Mouse (Mus musculus): ENCODE data around the gene Grxcr1. TPM values are rescaled to one million over a fixed set of nuclear protein-coding genes. Genes with fewer than 3 reads are reported as not detected.
A peak's percentile ranks its signal among the peaks of the same experiment; 100 is the strongest.

Gene Grxcr1
- not detected in 2 replicates for polyA plus RNA-seq (2016; fragmentation: Nextera tagmentation; extraction: Ambion mirVana)

DNA sequence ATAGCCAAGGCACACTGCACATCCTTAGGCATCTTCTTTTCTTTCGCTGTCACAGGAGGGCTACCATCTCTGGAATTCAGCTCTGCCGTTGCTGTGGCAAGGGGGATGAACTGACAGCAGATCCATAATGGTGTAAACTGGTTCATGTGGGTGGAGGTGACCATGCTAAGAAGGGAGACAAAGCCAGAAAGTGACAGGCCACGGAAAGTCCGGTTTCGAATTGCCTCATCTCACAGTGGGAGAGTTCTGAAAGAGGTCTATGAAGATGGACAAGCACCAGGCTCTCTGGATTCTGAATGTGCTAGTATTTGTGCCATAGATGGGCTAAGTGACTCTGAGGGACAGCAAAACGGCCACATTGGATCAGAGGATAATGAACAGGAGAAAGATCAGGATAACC, at the start of gene Grxcr1:
Grxcr1 (plus strand) TSS at position 92 of the 400 bp plus-strand sequence.
- no peaks in the 10 kb centered on the region for H3K9me3 ChIP-seq
- no peak within 1 kb of the TSS for H3K4me3 ChIP-seq (replicated peaks)
- 87% methylated on average over 6 of the region's 6 CpGs for WGBS
- 0 out of 2 replicates have a peak, but pooled peaks cover 2% of the 10 kb centered on the region for H3K4me1 ChIP-seq
- no peak within 1 kb of the TSS for H3K4me2 ChIP-seq
- no peak within 1 kb of the TSS for H3K9ac ChIP-seq
- no peak within 1 kb of the TSS for H3K27ac ChIP-seq
- H3K27me3 ChIP-seq = no peaks in the 10 kb centered on the region
- H3K36me3 ChIP-seq (replicated peaks) = no peaks in the 10 kb centered on the region
- ATAC-seq (ENCODE audit: low FRiP score) = no peak

DNA sequence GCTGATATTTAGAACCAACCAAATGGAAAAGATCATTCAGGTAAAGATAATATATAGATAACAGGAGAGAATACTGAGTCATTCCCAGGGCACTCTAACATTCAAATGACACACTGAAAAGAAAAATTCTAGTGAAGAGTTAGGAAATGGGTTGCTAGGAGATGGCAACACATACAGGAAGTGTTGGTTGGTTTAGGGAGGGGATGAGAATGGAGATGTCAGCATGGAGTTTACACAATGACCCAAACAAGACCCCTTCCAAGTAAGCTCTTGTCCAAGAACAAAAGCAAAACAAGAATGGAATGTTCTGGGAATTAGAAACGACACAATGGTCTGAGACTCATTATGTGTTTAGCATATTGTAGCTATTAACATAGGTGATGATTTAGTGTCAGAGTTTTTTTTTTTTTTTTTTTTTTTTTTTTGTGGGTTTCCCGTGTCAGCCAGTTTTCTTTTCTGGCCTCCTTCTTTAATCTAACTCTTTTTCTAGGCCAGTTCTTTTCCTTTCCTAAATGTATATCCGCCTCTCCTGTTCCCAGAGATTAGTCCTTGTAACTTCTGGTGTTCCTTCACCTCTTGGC, 49.6 kb upstream of the Grxcr1 start:
- H3K4me2 ChIP-seq = no peak overlapping the region
- no peaks in the 10 kb centered on the region for H3K36me3 ChIP-seq (replicated peaks)
- H3K27me3 ChIP-seq = no peaks in the 10 kb centered on the region
- no peaks in the 10 kb centered on the region for H3K9me3 ChIP-seq
- no peaks in the 10 kb centered on the region for H3K4me1 ChIP-seq
- no peak overlapping the region for H3K27ac ChIP-seq
- no peak for ATAC-seq (ENCODE audit: low FRiP score)
- H3K4me3 ChIP-seq (replicated peaks) = no peak overlapping the region
- WGBS = 52% methylated on average over 3 of the region's 3 CpGs
- no peak overlapping the region for H3K9ac ChIP-seq

DNA sequence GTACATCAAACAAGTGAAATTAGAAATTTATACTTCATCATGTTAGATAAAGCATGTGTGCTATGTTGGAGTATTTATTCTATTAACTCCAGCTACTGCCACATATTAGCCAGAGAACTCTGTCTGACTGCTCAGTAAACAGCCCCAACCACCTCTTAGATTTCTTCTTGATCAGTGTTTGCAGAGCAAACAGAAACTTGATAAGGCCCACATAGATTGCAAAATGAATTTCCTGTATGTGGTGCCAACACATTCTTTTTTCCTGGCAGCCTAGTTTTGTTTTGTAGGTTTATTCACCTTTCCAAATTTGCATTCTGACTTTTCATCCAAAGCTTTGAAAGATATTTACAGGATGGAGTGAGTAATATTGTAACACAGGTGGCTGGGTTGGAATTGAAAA, 41.2 kb upstream of the Grxcr1 start:
- Histone ChIP-seq H3K36me3 (replicated peaks) (no peaks in the 10 kb centered on the region), H3K4me2 (no peak overlapping the region), H3K27ac (no peak overlapping the region), H3K4me3 (replicated peaks) (no peak overlapping the region), H3K9me3 (no peaks in the 10 kb centered on the region), H3K9ac (no peak overlapping the region), H3K4me1 (no peaks in the 10 kb centered on the region), H3K27me3 (no peaks in the 10 kb centered on the region)
- ATAC-seq (ENCODE audit: low FRiP score) = no peak

DNA sequence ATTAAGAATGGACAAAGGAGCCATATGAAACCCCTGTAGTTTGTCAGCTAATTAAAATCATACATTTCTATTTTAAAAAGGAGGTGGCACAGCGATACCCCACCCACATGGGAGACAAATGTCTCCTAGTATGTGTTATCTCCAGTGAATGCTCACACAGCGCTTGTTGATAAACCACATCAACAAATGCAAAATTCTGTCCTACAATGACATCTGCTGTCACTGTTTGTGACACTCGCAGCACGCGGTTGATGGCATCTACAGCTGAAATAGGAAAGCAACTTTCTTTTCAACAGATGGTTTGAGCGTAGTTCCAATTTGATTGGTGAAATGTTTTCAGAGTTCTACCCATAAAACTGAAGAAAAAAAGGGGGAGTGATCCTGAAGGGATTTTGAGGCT, 29.0 kb upstream of the Grxcr1 start:
- Histone ChIP-seq H3K9me3 (no peaks in the 10 kb centered on the region), H3K4me1 (no peaks in the 10 kb centered on the region; the same call in 1 of the 2 replicates), H3K4me3 (replicated peaks) (no peak overlapping the region), H3K27me3 (peaks cover 11% of the 10 kb centered on the region), H3K9ac (no peak overlapping the region), H3K4me2 (no peak overlapping the region), H3K36me3 (replicated peaks) (no peaks in the 10 kb centered on the region), H3K27ac (no peak overlapping the region)
- WGBS = 89% methylated on average over 6 of the region's 6 CpGs
- no peak for ATAC-seq (ENCODE audit: low FRiP score)

DNA sequence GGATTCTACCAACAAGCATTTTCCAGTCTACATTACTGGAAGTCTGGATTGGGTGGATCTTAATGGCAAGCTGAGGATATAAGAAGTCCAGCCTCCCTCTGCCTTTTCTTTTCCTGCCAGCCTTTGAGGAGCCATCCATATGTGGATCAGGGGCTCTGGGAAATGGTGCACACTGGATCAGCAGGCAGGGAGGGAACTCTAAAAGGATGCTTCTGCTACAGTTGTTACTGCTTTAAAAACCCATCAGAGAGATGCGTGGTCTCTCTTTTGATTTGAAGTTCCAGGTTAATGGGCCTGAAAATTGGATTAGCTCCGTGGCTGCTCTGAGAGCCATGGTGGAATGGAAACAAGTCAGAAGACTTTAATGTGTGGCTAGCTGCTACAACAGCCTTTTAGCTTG, 27.7 kb upstream of the Grxcr1 start:
- H3K27me3 ChIP-seq = peaks cover 14% of the 10 kb centered on the region
- no peak for ATAC-seq (ENCODE audit: low FRiP score)
- H3K27ac ChIP-seq = no peak overlapping the region
- H3K4me2 ChIP-seq = no peak overlapping the region
- H3K9me3 ChIP-seq = no peaks in the 10 kb centered on the region
- WGBS = 7% methylated on average over 2 of the region's 2 CpGs
- no peaks in the 10 kb centered on the region for H3K36me3 ChIP-seq (replicated peaks)
- no peak overlapping the region for H3K4me3 ChIP-seq (replicated peaks)
- no peaks in the 10 kb centered on the region; the same call in 1 of the 2 replicates for H3K4me1 ChIP-seq
- H3K9ac ChIP-seq = no peak overlapping the region

DNA sequence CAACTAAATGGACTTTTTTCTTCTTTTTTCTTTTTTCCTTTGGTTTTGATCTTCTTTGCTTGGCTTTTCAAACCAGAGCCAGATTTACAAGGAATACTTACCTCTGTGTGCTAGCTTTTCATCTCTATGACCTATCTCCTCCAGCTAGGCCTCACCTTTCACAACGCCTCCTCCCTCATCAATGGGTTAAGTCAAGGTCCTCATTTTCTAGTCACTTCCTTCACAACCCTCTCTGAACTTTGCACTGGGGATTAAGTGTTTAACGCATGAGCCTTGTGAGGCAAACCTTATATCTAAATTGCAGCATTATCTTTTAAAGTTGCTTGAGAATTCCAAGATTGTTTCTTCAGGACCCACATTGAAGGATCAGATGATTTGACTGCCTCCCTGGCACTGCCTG, 27.2 kb upstream of the Grxcr1 start:
- peaks cover 14% of the 10 kb centered on the region for H3K27me3 ChIP-seq
- WGBS = 63% methylated on average over 2 of the region's 2 CpGs
- H3K36me3 ChIP-seq (replicated peaks) = no peaks in the 10 kb centered on the region
- no peak for ATAC-seq (ENCODE audit: low FRiP score)
- H3K4me1 ChIP-seq = no peaks in the 10 kb centered on the region; the same call in 1 of the 2 replicates
- H3K4me3 ChIP-seq (replicated peaks) = no peak overlapping the region
- no peak overlapping the region for H3K9ac ChIP-seq
- no peak overlapping the region for H3K4me2 ChIP-seq
- H3K9me3 ChIP-seq = no peaks in the 10 kb centered on the region
- no peak overlapping the region for H3K27ac ChIP-seq

DNA sequence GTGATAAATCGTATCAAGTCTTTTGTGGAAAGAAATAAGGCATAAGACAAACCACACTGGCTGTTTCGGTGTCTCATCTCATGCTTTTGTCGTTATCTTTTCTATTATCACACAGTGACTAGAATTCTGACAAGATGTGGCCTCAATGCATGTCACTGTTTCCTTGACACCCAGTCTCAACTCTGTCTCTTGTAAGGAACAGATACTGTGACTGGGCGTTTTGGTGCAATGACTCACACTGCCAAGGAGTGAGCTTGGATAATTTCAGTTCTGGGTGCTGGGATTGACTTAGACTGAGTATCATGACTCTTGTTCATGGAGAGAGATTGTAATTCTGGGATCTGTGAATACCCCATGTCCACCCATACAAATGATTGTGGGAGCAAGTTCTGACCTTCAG, 24.6 kb upstream of the Grxcr1 start:
- H3K36me3 ChIP-seq (replicated peaks) = no peaks in the 10 kb centered on the region
- H3K4me1 ChIP-seq = no peaks in the 10 kb centered on the region; the same call in 1 of the 2 replicates
- no peak overlapping the region for H3K4me2 ChIP-seq
- peaks cover 9% of the 10 kb centered on the region; the same call in 1 of the 2 replicates for H3K27me3 ChIP-seq
- no peak overlapping the region for H3K27ac ChIP-seq
- H3K9ac ChIP-seq = no peak overlapping the region
- no peaks in the 10 kb centered on the region for H3K9me3 ChIP-seq
- 90% methylated on average over 4 of the region's 4 CpGs for WGBS
- H3K4me3 ChIP-seq (replicated peaks) = no peak overlapping the region
- no peak for ATAC-seq (ENCODE audit: low FRiP score)

DNA sequence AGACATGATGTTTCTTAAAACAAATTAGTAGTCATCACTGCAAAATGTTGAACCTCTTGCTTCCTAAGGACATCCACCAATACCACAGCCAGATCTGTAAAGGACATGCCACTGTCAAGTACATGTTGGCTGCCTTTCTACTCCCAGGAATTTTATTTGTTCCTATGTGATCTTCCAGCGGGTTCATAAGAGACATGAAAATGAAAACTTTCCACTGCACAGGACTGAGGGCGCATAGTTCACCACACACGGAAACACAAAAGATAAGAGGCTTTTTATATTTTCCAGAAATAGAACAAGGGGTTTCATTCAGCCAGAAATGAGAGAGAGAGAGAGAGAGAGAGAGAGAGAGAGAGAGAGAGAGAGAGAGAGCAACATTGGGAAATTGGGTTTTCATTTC, 20.1 kb upstream of the Grxcr1 start:
- H3K9me3 ChIP-seq = no peaks in the 10 kb centered on the region
- no peak overlapping the region for H3K4me3 ChIP-seq (replicated peaks)
- WGBS = 81% methylated on average over 3 of the region's 3 CpGs
- H3K4me1 ChIP-seq = no peaks in the 10 kb centered on the region
- no peak overlapping the region for H3K27ac ChIP-seq
- no peak overlapping the region for H3K4me2 ChIP-seq
- H3K36me3 ChIP-seq (replicated peaks) = no peaks in the 10 kb centered on the region
- no peak overlapping the region for H3K9ac ChIP-seq
- H3K27me3 ChIP-seq = peaks cover 9% of the 10 kb centered on the region; the same call in 1 of the 2 replicates
- no peak for ATAC-seq (ENCODE audit: low FRiP score)

DNA sequence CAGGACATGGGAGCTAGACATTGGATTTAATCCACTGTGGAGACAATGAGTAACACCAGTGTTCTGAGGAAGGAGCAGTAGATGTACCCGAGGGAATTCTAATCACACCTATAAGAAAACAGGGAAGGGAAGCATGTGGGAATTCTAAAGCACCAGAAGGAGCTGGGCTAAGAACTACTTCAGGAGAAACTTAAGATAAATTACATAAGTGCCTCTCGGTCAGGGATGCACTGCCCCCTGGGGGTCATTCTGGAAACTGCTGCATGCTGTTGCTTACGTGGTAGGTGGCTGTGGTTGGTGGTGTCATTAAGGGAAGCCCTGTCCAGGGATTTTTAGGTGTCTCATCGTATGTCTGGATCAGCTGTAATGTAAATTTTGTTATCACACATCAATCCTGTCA, 19.0 kb upstream of the Grxcr1 start:
- 20% methylated on average over 4 of the region's 4 CpGs for WGBS

DNA sequence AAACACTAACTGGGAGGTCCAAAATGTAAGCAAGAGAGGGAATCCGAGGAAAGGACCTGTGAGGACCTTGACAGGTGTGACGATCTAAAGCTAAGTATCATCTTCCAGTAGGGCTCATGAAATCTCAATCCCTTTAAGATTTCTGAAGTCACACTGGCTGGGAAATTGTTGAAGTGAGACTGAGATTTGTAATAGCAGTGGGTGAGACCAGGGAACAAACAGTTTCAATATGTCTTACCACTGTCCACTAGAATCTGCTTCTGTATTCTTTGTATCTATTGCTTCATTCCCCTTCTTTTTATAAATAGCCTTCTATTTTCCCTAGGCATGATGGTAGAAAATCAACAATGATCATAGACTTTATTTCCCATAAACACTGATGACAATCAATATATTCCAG, 10.8 kb upstream of the Grxcr1 start:
- H3K4me2 ChIP-seq = no peak overlapping the region

More for the DNA sequence above, 19.0 kb upstream of the Grxcr1 start:
- no peaks in the 10 kb centered on the region for H3K4me1 ChIP-seq
- H3K9me3 ChIP-seq = no peaks in the 10 kb centered on the region
- no peaks in the 10 kb centered on the region for H3K36me3 ChIP-seq (replicated peaks)
- ATAC-seq (ENCODE audit: low FRiP score) = 0 out of 2 replicates have a peak, but pooled peaks have one; percentile 46
- H3K27ac ChIP-seq = no peak overlapping the region
- peaks cover 3% of the 10 kb centered on the region; the same call in 1 of the 2 replicates for H3K27me3 ChIP-seq
- H3K9ac ChIP-seq = no peak overlapping the region
- no peak overlapping the region for H3K4me3 ChIP-seq (replicated peaks)
- H3K4me2 ChIP-seq = no peak overlapping the region

DNA sequence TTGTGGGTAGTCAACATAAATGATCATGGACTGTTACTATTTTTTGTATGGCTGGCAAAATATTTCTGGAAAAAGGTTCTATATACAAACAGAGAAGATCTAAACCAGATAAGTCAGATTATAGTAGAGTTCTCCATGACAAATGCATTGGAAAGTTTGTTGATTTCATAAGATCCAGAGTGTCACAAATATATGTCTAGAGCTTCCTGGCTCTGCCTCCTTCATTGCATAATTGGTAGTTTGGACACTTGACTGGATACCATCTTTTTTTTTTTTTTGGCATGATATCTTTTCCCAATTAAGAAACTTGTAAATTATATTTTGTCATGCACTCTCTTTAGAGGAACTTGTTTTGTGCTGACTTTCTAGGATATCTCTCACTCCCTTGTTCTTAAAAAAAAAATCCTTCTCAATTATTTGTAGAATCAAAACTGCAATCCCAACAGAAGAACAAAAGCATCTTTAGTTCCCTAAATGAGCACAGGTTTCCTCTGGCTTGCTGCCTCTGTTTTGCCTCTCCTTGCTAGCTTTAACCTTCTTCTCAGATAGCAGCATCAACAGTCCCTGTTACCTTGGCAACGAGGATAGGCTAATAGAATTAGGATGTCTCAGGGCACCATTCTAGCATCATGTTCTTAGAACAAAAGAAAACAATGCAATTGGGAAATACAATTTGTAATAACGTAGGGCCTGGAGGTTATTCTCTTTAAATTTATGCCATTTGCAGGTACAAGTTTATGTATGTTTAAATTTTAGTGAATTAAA, 4.8 kb upstream of the Grxcr1 start:
- H3K4me3 ChIP-seq (replicated peaks) = no peak overlapping the region
- H3K27me3 ChIP-seq = no peaks in the 10 kb centered on the region
- 56% methylated on average over 2 of the region's 2 CpGs for WGBS
- H3K9me3 ChIP-seq = no peaks in the 10 kb centered on the region
- H3K4me1 ChIP-seq = 0 out of 2 replicates have a peak, but pooled peaks cover 2% of the 10 kb centered on the region
- no peak overlapping the region for H3K4me2 ChIP-seq
- no peak for ATAC-seq (ENCODE audit: low FRiP score)
- H3K9ac ChIP-seq = no peak overlapping the region
- H3K36me3 ChIP-seq (replicated peaks) = no peaks in the 10 kb centered on the region
- no peak overlapping the region for H3K27ac ChIP-seq

More for the DNA sequence above, 10.8 kb upstream of the Grxcr1 start:
- Histone ChIP-seq H3K36me3 (replicated peaks) (no peaks in the 10 kb centered on the region), H3K27me3 (no peaks in the 10 kb centered on the region), H3K4me3 (replicated peaks) (no peak overlapping the region), H3K9ac (no peak overlapping the region), H3K27ac (no peak overlapping the region), H3K4me1 (no peaks in the 10 kb centered on the region), H3K9me3 (no peaks in the 10 kb centered on the region)
- WGBS = 95% methylated on average over 2 of the region's 2 CpGs
- ATAC-seq (ENCODE audit: low FRiP score) = no peak

DNA sequence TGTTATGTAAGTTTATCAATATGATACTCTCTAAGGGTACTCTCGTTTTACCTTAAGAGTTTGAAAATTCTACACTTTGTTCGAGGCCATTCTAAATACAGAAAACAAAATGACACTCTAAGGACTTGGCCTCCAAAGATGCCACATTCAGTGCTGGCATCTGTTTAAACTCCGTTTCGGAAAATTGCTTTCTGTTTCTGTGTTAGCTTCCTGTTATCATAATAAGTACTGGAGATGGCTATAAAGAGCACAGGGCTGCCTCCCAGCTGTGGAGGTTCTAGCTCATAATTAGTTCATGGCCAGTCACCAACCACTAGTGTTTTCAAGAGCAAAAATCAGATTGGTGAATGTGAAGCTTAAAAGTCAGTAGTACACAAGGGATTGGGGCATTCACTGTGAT, 4.2 kb upstream of the Grxcr1 start:
- H3K27ac ChIP-seq = no peak overlapping the region
- H3K9me3 ChIP-seq = no peaks in the 10 kb centered on the region
- 85% methylated on average over 4 of the region's 4 CpGs for WGBS
- no peaks in the 10 kb centered on the region for H3K36me3 ChIP-seq (replicated peaks)
- H3K27me3 ChIP-seq = no peaks in the 10 kb centered on the region
- 0 out of 2 replicates have a peak, but pooled peaks cover 2% of the 10 kb centered on the region for H3K4me1 ChIP-seq
- no peak overlapping the region for H3K4me3 ChIP-seq (replicated peaks)
- no peak overlapping the region for H3K9ac ChIP-seq
- H3K4me2 ChIP-seq = no peak overlapping the region
- no peak for ATAC-seq (ENCODE audit: low FRiP score)

DNA sequence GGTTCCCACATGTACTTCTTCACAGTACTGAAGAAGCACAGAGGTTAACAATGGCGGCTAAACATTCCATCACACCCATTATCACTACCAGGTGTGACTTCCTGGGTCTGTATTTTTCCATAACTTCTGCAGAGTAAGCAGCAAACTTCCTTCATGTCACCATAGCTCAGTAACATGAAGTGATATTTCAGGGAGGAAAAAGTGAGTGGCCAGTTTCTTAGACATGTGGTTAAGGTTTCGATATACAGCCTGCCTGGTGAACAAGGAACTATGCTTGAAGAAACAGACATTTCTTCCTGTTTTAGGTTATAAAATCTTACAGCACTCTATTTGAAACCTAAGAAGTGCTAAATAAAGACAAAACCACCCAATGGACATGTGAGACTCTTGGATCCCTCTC, 1.7 kb downstream of the Grxcr1 start:
- 96% methylated on average over 2 of the region's 2 CpGs for WGBS
- Histone ChIP-seq H3K4me2 (no peak overlapping the region), H3K36me3 (replicated peaks) (no peaks in the 10 kb centered on the region), H3K9me3 (no peaks in the 10 kb centered on the region), H3K27me3 (no peaks in the 10 kb centered on the region), H3K4me1 (no peaks in the 10 kb centered on the region), H3K9ac (no peak overlapping the region), H3K4me3 (replicated peaks) (no peak overlapping the region), H3K27ac (no peak overlapping the region)
- no peak for ATAC-seq (ENCODE audit: low FRiP score)

All from forebrain, embryonic 12.5 days (tissue).